Mouse (Mus musculus) ES-E14 (cell line): Measurements from ENCODE around the gene Eif3l.

Experiments used
- CHD2 ChIP-seq: IDR thresholded peaks from 2 replicates; pipeline ENCODE4 v1.6.1; 2014; ENCODE audit warnings: mild to moderate bottlenecking, low read depth, low read length, inconsistent platforms
- HCFC1 ChIP-seq: IDR thresholded peaks from 2 replicates; pipeline ENCODE4 v1.6.1; 2012; ENCODE audit warnings: low read length, inconsistent platforms, borderline replicate concordance; ENCODE audit not compliant: insufficient read depth
- MAFK ChIP-seq: IDR thresholded peaks from 2 replicates; pipeline ENCODE4 v1.6.1; 2014; ENCODE audit warnings: mild to moderate bottlenecking, low read depth, low read length, inconsistent platforms; ENCODE audit not compliant: insufficient read depth
- ZC3H11A ChIP-seq: IDR thresholded peaks from 2 replicates; pipeline ENCODE4 v1.6.1; 2012; ENCODE audit warnings: low read depth, mild to moderate bottlenecking, inconsistent platforms, low read length, borderline replicate concordance
- ZNF384 ChIP-seq: IDR thresholded peaks from 2 replicates; pipeline ENCODE4 v1.6.1; 2012; ENCODE audit warnings: low read depth, low read length, inconsistent platforms

- TF ChIP-seq ZNF384: no peak
- TF ChIP-seq ZC3H11A: no peak
- no peak for TF ChIP-seq CHD2
- no peak for TF ChIP-seq MAFK
- no peak for TF ChIP-seq HCFC1
Measured at GRCm38 (mm10) chr15:79110031-79110430, 35.1 kb downstream of the Eif3l start.
